Mouse (Mus musculus): ENCODE measurements around the gene Atad2b.

DNA sequence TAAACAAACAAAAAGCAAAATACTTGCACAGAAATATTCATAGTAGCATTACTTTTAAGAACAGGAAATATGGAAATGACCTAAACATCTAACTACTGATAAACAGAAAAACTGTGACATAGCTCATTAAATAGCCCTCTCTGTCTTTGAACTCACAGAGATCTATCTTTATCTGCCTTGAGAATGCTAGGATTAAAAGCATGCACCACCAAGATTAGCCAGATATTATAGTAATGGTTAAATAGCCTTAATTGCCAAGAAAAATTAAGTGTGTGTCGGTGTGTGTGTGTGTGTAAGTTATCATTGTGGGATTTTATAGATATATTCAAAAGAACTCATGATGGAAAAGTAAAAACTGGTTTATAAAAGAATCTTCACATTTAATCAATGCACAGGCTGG, 27.3 kb upstream of the Atad2b start:
- TF ChIP-seq CTCF (IDR thresholded peaks at IDR 0.05; ENCODE audit: low read depth) (no peak), EP300 (IDR thresholded peaks at IDR 0.05; ENCODE audit: low read depth) (no peak)
